Comparison of ENCODE assay signal across 8 mouse cellular contexts in genomic region chr11:52129621-52130450, GRCm38 (mm10). TPM values are rescaled to one million over a fixed set of nuclear protein-coding genes. Genes with fewer than 3 reads are reported as not detected.
DNase-seq lines count a peak whose midpoint lies in the region; ATAC-seq and TF ChIP-seq lines count a peak whose summit lies in the region.

No protein-coding gene starts in this region.

- H3K4me1 ChIP-seq in heart, embryonic 15.5 days (replicated peaks) = peaks cover 14% of the 10 kb centered on the region
- H3K4me1 ChIP-seq in limb, embryonic 14.5 days (ENCODE audit: control insufficient read depth, insufficient read depth, low read length) = no peaks in the 10 kb centered on the region

- POLR2A ChIA-PET in Patski (lab: Charles Lee) = interaction anchor here (0.6 kb wide), 1 partner anchor 195 kb away, joined by 3 read pairs; no protein-coding TSS in a partner anchor

- peak; percentile 61 for ATAC-seq in Patski
- ATAC-seq in heart, embryonic 15.5 days (replicated peaks; ENCODE audit: insufficient number of reproducible peaks, insufficient read depth, low FRiP score, low read depth) = no peak
- ATAC-seq in limb, embryonic 14.5 days (ENCODE audit: low FRiP score, low read depth) = no peak
- no peak for ATAC-seq in megakaryocyte progenitor cell, adult 5-6 weeks (replicated peaks; ENCODE audit: poor library complexity)

- 50% methylated on average over 10 of the region's 10 CpGs for WGBS in heart, embryonic 15.5 days
- 74% methylated on average over 10 of the region's 10 CpGs for WGBS in limb, embryonic 14.5 days

- H3K4me2 ChIP-seq in heart, embryonic 15.5 days = no peak overlapping the region
- H3K4me2 ChIP-seq in limb, embryonic 14.5 days (replicated peaks; ENCODE audit: low read depth, low read length, severe bottlenecking) = no peak overlapping the region

- no peak for TF ChIP-seq POLR2A in limb, embryonic 14.5 days (IDR thresholded peaks at IDR 0.05; ENCODE audit: borderline replicate concordance, extremely low read depth, insufficient read depth, insufficient read length)

- no peaks in the 10 kb centered on the region for H3K9me3 ChIP-seq in heart, embryonic 15.5 days (replicated peaks)
- no peaks in the 10 kb centered on the region for H3K9me3 ChIP-seq in limb, embryonic 14.5 days (ENCODE audit: control insufficient read depth, low read length)

- no peak overlapping the region for H3K9ac ChIP-seq in heart, embryonic 15.5 days
- H3K9ac ChIP-seq in limb, embryonic 14.5 days (ENCODE audit: low read depth, low read length, severe bottlenecking) = no peak overlapping the region

- TF ChIP-seq CTCF in Patski (IDR thresholded peaks at IDR 0.05) = no peak

- H3K36me3 ChIP-seq in heart, embryonic 15.5 days = peaks cover 9% of the 10 kb centered on the region
- peaks cover 19% of the 10 kb centered on the region; the same call in 1 of the 2 replicates for H3K36me3 ChIP-seq in limb, embryonic 14.5 days (ENCODE audit: control insufficient read depth, insufficient read depth, low read length)

- peak overlapping the region; percentile 57 for H3K27ac ChIP-seq in heart, embryonic 15.5 days
- H3K27ac ChIP-seq in limb, embryonic 14.5 days (replicated peaks; ENCODE audit: low read depth, low read length) = peak overlapping the region; percentile 38; the same call in 1 of the 2 replicates

- DNase-seq in gastrocnemius, adult 18-20 months (ENCODE audit: low spot score) = peak; percentile 23
- no peak for DNase-seq in gastrocnemius, postnatal 4 days (ENCODE audit: low spot score in 2 of 2)
- no peak for DNase-seq in Patski (ENCODE audit: low read depth, low spot score)
- no peak for DNase-seq in limb, embryonic 14.5 days (ENCODE audit: low spot score)
- DNase-seq in thymus, postnatal 4 days = no peak
- DNase-seq in thymus, postnatal 36 days = no peak

- in situ Hi-C loops in Patski (cut with MboI; ENCODE audit: low pct_unique_long_range_greater_than_20kb) = no loop called here

- no peaks in the 10 kb centered on the region for H3K27me3 ChIP-seq in Patski
- no peaks in the 10 kb centered on the region for H3K27me3 ChIP-seq in heart, embryonic 15.5 days
- no peaks in the 10 kb centered on the region for H3K27me3 ChIP-seq in limb, embryonic 14.5 days (ENCODE audit: control insufficient read depth, insufficient read depth, low read length)

- CTCF ChIA-PET in Patski (lab: Charles Lee) = interaction anchor here (0.9 to 1.5 kb wide), 5 partner anchors 21 to 312 kb away, joined by 3 to 4 read pairs (median 4); no protein-coding TSS in a partner anchor

- no peak overlapping the region for H3K4me3 ChIP-seq in heart, embryonic 15.5 days
- no peak overlapping the region for H3K4me3 ChIP-seq in limb, embryonic 14.5 days (replicated peaks; ENCODE audit: low read length)

RNA-seq across cellular contexts. Expression of gene Olfr1373, which starts 15.5 kb away (rescaled TPM):
- total RNA-seq in gastrocnemius, adult 18-20 months (2021) = not detected
- not detected for total RNA-seq in gastrocnemius, postnatal 4 days (2021)
- not detected for polyA plus RNA-seq in Patski (2021)
- polyA plus RNA-seq in heart, embryonic 15.5 days (2015; fragmentation: Nextera tagmentation; extraction: Ambion mirVana) = not detected in 2 replicates
- polyA plus RNA-seq in limb, embryonic 14.5 days (2012; rRNA removed) = not detected in 2 replicates
- not detected in 2 replicates for polyA plus RNA-seq in limb, embryonic 14.5 days (2014; fragmentation: Nextera tagmentation; extraction: Ambion mirVana)
- not detected in 2 replicates for total RNA-seq in megakaryocyte progenitor cell, adult 5-6 weeks (2015)
- 0.25 TPM in 1 of 2 replicates, not detected in the other for total RNA-seq in megakaryocyte progenitor cell, adult 5-6 weeks (2017)

RNA-seq across cellular contexts. Expression of gene Ppp2ca, which starts 31.4 kb away (rescaled TPM):
- 10 to 100 TPM; 38.8 to 50.3 TPM for total RNA-seq in gastrocnemius, adult 18-20 months (2021)
- 10 to 100 TPM; 57.7 to 64.9 TPM for total RNA-seq in gastrocnemius, postnatal 4 days (2021)
- 78.7 TPM for polyA plus RNA-seq in Patski (2021)
- polyA plus RNA-seq in heart, embryonic 15.5 days (2015; fragmentation: Nextera tagmentation; extraction: Ambion mirVana) = 62.0 and 67.0 TPM in 2 replicates
- 63.9 and 65.6 TPM in 2 replicates for polyA plus RNA-seq in limb, embryonic 14.5 days (2012; rRNA removed)
- polyA plus RNA-seq in limb, embryonic 14.5 days (2014; fragmentation: Nextera tagmentation; extraction: Ambion mirVana) = 88.4 and 93.6 TPM in 2 replicates
- total RNA-seq in megakaryocyte progenitor cell, adult 5-6 weeks (2015) = 83.7 and 92.7 TPM in 2 replicates
- 94.4 and 99.1 TPM in 2 replicates for total RNA-seq in megakaryocyte progenitor cell, adult 5-6 weeks (2017)
